Mouse (Mus musculus): ENCODE measurements around the gene Map3k3.

Gene Map3k3

GRCm38 (mm10) chr11:106156257-106156656 lies 71.8 kb downstream of the Map3k3 start:
- in situ Hi-C loops (cut with MboI; ENCODE audit: unreplicated experiment in 2 of 2) = loop anchor here (10.0 kb wide), 3 partner anchors 79 to 169 kb away; no protein-coding TSS in a partner anchor

GRCm38 (mm10) chr11:106157154-106157553 lies 72.7 kb downstream of the Map3k3 start:
- in situ Hi-C loops (cut with MboI; ENCODE audit: unreplicated experiment in 2 of 2) = loop anchor here (10.0 kb wide), 3 partner anchors 78 to 168 kb away; no protein-coding TSS in a partner anchor

- in situ Hi-C loops (cut with MboI; ENCODE audit: unreplicated experiment in 2 of 2) = loop anchor here (10.0 kb wide), 3 partner anchors 76 to 166 kb away; no protein-coding TSS in a partner anchor
Observed at GRCm38 (mm10) chr11:106158081-106158929, 73.9 kb downstream of the Map3k3 start.

GRCm38 (mm10) chr11:106158930-106159215 lies 74.5 kb downstream of the Map3k3 start:
- in situ Hi-C loops (cut with MboI; ENCODE audit: unreplicated experiment in 2 of 2) = loop anchor here (10.0 kb wide), 3 partner anchors 76 to 166 kb away; no protein-coding TSS in a partner anchor

GRCm38 (mm10) chr11:106159216-106159920 lies 75.0 kb downstream of the Map3k3 start:
- in situ Hi-C loops (cut with MboI; ENCODE audit: unreplicated experiment in 2 of 2) = loop anchor here (10.0 kb wide), 3 partner anchors 75 to 165 kb away; no protein-coding TSS in a partner anchor

GRCm38 (mm10) chr11:106159921-106160840 lies 75.8 kb downstream of the Map3k3 start:
- in situ Hi-C loops (cut with MboI; ENCODE audit: unreplicated experiment in 2 of 2) = loop anchor here (10.0 kb wide), 4 partner anchors 75 to 235 kb away; no protein-coding TSS in a partner anchor

- in situ Hi-C loops (cut with MboI; ENCODE audit: unreplicated experiment in 2 of 2) = loop anchor here in 1 of 2 experiments (10.0 kb wide), 1 partner anchor 234 kb away; no protein-coding TSS in a partner anchor
Observed at GRCm38 (mm10) chr11:106160841-106161721, 76.7 kb downstream of the Map3k3 start, which contains the start of the genes Gm10840 and Limd2. TSS of gene Gm10840 (plus strand) at chr11:106160850. TSS of gene Limd2 (minus strand) at chr11:106160860.

GRCm38 (mm10) chr11:106162237-106162636 lies 77.8 kb downstream of the Map3k3 start:
- in situ Hi-C loops (cut with MboI; ENCODE audit: unreplicated experiment in 2 of 2) = loop anchor here in 1 of 2 experiments (10.0 kb wide), 1 partner anchor 233 kb away; no protein-coding TSS in a partner anchor

GRCm38 (mm10) chr11:106163546-106163945 lies 79.1 kb downstream of the Map3k3 start:
- in situ Hi-C loops (cut with MboI; ENCODE audit: unreplicated experiment in 2 of 2) = loop anchor here in 1 of 2 experiments (10.0 kb wide), 1 partner anchor 231 kb away; no protein-coding TSS in a partner anchor

- in situ Hi-C loops (cut with MboI; ENCODE audit: unreplicated experiment in 2 of 2) = loop anchor here in 1 of 2 experiments (10.0 kb wide), 1 partner anchor 230 kb away; no protein-coding TSS in a partner anchor
Observed at GRCm38 (mm10) chr11:106164601-106165180, 80.3 kb downstream of the Map3k3 start.

- in situ Hi-C loops (cut with MboI; ENCODE audit: unreplicated experiment in 2 of 2) = loop anchor here in 1 of 2 experiments (10.0 kb wide), 1 partner anchor 227 kb away; no protein-coding TSS in a partner anchor
Observed at GRCm38 (mm10) chr11:106167435-106167834, 83.0 kb downstream of the Map3k3 start.

GRCm38 (mm10) chr11:106170807-106171206 lies 86.4 kb downstream of the Map3k3 start:
- in situ Hi-C loops (cut with MboI; ENCODE audit: unreplicated experiment in 2 of 2) = no loop called here

GRCm38 (mm10) chr11:106173228-106173627 lies 88.8 kb downstream of the Map3k3 start:
- in situ Hi-C loops (cut with MboI; ENCODE audit: unreplicated experiment in 2 of 2) = no loop called here

- in situ Hi-C loops (cut with MboI; ENCODE audit: unreplicated experiment in 2 of 2) = no loop called here
Observed at GRCm38 (mm10) chr11:106174372-106174771, 90.0 kb downstream of the Map3k3 start.

GRCm38 (mm10) chr11:106175081-106175480 lies 90.7 kb downstream of the Map3k3 start:
- in situ Hi-C loops (cut with MboI; ENCODE audit: unreplicated experiment in 2 of 2) = no loop called here

- in situ Hi-C loops (cut with MboI; ENCODE audit: unreplicated experiment in 2 of 2) = no loop called here
Observed at GRCm38 (mm10) chr11:106176372-106176771, 92.0 kb downstream of the Map3k3 start.

- in situ Hi-C loops (cut with MboI; ENCODE audit: unreplicated experiment in 2 of 2) = no loop called here
Observed at GRCm38 (mm10) chr11:106178036-106178782, 93.8 kb downstream of the Map3k3 start.
